Mouse (Mus musculus): ENCODE measurements around the gene Atf4.

Gene Atf4

DNA sequence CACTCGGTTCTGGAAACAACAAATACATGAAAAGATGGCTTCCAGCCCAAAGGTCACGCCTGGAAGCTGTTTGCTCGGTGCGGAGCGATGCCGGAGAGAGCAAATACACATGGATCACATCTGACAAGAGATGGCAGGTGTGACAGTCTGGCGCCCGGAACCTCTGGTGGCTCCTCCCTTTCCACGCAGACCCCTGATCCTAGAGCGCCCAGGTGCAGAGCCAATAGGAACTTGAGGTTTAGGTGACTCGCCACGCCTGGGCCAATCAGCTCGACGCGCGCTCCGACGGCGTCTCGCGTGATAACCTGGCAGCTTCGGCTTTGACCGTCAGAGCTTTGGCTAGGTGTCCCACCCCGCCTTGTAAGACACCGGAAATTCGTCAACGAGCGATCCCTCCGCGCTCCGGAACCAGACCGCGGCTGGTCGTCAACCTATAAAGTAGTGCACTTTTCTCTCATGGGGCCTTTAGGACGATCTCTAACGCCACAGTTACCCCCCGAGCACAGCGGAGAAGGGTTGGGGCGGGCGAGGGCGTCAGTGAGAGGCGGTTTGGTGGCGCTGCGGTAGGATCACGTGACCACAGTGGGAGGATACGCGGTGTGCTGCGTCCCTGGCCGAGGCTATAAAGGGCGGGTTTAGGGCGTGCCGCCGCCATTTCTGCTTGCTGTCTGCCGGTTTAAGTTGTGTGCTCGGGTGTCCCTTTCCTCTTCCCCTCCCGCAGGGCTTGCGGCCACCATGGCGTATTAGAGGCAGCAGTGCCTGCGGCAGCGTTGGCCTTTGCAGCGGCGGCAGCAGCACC is at the start of gene Atf4:
TSS of gene Atf4 (plus strand) at position 338 of the 799 bp plus-strand sequence.
- peak; percentile 99 for DNase-seq

DNA sequence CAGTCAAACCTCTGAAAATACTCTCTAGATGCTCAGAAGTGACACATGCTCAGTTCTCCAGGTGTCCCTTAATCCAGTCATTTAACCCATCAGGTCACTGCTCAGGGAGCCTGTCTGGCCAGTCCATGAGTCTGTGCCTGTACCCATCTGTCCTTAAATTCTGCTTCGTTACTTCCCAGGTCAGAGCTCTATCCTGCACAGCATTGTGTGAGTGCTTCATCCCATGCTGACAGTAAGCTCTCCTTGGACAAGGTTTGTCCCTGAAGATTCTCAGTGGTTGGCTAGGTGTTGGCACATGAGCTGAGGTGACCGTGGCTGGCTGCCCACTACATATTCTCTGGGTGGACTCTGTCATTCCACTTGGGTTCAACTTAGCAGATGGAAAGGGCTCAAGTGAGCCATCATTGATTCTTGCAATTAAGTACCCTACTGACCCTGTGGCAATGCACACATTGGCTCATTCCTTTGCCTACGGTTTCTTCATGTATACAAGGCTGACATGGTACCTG is 48.9 kb upstream of the Atf4 start:
- DNase-seq = peak; percentile 58

DNA sequence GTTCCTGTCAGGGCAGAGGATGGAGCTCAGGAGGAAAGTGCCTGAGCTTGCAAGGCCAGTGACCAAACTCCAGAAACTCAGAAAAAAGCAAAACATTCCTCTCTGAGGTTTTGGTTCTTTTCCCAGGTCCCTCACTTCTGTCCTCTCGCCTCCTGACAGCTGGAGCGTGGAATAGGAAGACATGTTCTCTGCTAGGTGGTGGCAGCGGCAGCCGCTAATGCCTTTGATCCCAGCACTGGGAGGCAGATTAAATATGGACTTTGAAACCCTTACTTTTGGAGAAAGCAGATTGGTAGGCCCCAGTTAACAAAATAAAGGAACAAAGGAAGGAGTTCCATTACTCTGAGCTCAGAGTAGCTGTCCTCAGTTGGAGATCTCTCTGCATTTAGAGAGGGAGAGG is 46.5 kb upstream of the Atf4 start:
- no peak for DNase-seq

DNA sequence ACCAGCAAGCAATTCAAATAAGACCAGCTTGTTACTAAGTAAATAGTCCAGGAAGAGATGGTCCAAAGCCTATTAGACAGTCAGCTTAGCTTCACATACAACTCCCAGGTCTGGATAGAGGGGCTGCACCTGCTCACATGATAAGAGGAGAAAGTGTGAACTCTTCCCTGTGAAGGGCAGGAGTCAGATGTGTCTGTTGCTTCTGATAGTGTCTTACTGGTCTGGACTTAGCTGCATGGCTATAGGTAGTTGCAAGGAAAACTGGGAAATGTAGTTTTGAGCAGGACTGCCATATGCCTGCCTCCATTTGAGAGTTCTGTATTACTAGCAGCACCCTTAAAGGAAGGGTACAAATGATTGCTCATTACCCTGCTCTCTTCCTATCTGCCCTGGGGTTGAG is 41.3 kb upstream of the Atf4 start:
- no peak for DNase-seq

DNA sequence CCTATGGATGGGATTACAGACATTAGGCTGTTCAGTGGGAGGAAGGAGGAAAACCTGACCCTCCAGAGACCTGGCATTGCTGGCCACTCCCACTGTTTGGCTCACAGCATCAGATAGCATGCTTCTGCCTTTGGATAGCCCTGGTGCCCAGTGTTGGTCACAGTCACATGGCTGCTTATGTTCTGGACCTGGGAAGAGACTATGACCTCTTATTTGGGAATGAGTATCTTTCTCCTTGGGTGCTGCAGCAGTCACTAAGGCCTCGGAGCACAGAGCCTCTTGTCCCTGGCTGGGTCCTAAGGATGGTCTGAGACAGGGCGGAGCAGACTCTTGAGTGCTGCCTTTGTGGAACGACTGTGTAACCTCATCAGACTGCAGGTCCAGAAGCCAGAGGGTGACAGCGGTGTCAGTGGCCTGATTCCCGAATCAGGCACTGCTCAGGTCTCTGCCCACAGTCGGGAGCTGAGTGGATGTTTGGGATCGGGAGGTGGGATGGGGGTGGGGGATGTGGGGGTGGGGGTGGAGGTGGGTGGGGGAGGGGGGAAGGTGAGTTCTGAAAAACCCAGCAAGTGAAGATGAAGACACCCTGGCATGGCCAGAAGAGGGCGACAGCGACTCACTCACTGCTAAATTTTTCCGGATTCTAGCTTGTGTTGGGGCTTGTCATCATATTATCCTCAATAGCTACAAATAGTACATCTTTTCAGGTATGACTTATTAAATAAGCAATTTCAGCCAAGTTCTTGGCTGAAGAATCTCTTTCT is 39.1 kb upstream of the Atf4 start:
- DNase-seq = no peak

DNA sequence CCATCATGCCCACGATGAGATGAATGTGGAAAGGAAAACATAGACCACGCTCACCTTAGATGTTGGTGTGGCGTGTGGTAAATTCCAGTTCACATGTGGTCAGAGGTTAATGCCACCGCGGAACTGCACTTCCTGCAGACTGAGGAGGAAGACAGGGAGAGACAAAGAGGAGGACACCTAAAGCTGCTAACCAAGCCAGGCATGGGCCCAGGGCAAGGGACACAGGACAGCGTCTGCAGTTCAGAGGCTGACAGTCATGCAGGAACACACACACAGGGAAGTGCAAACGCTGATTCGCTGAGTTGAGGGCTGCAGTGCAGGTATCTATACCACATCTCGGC is 38.5 kb upstream of the Atf4 start:
- no peak for DNase-seq

DNA sequence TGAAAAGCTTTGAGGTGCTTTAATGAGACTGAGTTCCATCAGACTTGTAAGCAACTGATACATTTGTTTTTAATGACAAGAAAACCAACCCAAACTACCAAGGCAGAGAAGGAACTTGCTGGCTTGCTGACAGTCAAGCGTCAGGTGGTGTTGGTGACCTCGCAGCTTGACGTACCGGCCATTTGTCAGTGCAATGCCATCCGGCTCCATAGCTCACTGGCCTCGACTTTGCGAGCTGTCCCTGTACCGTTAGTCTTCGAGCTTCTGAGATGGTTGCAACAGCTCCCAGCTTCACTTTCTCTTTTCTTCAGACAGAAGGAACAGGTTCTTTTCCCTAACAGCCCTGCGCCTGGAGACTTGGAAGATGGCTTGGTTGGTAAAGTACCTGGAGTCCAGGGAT is 37.5 kb upstream of the Atf4 start:
- DNase-seq = no peak

DNA sequence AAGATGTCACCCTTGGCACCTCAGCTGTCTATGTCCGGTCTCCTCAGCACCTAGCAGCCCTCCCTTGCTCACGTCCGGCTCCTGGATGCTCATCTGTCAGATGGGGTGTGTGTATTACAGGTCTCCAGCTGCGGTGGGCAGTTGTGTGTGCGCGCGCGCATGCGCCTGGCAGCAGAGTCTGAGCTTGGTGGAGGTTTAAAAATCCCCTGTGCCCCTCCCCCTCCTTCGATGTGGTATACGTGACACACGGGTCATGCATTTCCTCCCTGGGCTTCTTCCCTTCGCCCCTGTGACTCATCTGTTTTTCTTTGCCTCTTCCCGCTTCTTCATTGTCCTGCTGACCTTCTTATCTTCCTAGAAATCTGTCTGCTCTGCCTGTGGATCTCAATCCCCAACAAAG is 35.8 kb upstream of the Atf4 start:
- no peak for DNase-seq

DNA sequence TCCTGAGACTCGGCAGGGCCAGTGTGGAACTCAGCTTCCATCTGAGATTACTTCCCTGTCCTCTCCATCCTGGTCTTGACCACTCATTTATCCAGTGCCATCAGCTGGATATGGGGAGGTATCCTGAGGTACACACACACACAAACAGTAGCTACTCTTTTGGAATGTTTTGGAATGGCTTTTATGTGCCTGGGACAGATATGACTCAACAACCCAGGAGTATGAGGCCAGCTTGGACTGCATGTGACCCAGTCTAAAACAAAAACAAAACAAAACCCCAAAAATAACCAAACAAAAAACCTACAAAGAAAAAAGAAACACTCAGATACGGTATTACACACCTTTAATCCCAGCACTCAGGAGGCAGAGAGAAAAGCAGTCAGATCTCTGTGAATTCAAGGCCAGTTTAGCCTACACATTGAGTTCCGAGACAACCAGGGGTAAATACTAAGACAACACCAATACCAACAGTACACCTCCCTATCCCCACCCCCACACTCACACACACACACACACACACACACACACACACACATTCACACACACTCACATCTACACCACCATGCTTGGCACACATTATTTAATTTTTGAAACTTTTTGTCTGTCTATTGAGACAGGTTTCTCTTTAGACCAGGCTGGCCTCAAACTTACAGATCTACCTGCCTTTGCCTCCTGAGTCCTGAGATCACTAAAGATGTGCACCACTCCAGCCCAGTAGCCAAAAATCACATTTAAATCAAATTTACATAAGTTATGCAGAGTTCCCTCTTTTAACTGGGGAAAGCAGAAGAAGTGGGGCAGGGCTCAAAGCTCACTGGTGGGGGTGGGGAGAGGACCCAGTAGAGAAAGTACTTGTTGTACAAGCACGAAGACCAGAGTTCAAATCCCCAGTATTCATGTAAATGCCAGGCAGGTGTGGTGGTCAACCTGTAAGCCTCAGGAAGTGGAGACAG is 35.0 kb upstream of the Atf4 start:
- no peak for DNase-seq

DNA sequence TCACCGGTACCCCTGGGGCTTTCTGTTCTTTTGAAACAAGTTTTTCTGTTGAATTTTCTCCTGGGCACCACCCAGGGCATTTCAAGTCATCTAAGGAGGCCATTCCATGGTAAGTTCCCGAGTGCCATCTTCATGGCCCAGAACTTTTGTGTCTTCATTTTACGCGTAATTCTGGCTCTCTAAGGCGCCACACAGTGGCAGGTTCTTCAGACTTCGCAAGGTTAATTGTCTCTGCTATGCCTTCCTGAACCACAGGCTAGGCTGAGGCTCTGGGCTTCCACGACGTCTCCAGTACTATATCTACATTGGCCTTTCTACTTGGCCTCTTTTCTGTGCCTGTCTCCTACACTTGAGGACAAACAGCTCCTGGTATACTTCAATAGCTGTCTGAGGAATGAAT is 34.0 kb upstream of the Atf4 start:
- no peak for DNase-seq

DNA sequence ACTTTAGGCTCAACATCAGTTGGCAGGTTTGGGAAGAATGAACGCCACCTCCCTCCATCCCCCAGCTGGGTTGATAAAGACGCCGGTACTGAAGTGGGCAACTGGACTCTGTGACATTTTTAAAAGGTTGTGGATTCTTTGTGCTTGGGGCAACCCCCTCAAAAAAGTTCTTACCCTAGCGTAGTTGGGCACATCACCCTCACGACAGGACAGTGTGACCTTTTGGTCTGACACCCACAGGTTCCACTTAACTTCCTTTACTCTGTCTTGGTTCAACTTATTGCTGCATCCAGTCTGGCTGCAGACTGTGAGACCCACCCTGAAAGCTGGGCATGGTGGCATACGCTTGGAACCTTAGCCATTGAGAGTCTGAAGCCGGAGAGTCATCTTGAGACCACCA is 31.2 kb upstream of the Atf4 start:
- DNase-seq = no peak

DNA sequence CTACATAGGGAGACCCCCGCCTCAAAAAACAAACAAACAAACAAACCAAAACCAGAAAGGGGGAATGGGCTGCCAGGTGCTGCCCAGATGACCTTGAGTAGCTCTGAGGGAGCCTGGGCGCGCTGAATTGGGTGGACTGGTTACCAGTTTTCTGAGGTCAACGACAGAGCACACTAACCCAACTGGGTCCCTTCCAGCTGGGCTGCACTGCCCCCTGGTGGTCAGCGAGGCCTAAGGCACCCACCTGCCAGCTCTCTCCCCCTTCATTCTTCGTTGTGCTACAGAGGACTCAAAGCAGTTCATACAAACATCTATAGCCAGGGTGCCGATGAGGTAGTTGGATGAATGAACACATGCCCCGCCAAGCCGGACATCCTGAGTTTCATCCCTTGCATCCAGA is 29.8 kb upstream of the Atf4 start:
- peak; percentile 80 for DNase-seq

DNA sequence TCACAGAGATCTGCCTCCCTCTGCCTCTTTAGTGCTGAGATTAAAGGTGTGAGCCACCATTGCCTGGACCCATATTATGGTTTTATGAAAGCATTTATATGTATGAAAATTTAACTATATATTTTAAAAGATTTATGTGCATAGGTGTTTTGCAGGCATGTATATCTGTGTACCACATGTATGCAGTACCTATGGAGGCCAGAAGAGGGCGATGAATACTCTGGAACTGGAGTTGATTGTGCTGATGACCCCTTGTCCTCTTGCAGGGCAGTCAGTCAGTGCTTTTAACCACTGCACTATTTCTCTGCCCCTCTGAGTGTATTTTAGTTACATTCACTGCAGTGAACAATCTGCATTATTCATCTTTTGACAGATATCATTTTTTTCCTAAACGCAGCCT is 29.2 kb upstream of the Atf4 start:
- peak; percentile 74 for DNase-seq

DNA sequence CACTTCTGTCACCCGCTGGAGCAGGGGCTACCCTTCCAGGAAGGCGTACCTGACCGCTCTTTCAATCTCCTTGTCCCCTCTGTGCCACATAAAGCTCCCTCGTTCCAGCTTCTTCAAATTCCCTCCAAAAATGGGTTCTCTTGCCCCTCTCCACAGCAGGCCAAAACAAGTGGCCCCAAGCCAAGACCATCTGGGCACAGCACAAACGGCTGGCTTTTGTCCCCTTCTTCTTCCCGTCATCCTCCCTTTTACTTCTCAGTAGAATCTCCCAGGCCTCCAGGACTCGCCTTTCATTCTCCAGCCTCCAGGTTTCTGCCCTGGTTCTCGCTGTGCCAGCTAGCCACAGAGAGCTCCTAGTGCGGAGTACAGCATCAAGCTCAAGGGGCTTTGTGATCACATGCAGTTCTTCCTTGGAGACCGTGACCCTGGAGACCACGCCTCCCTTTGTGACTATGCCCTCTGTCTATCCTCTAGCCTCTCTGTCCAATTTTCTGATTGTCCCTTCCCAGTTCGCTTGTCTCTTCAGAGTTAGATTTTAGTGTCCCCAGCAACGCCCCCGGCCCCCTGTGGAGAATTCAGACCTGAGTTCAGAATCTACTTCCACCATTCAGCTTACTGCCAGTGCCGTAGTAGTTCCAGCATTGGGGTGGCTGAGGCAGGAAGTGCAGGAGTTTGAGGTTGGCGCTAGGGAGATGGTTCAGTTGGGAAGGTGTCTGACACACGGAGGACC is 26.7 kb upstream of the Atf4 start:
- DNase-seq = no peak

DNA sequence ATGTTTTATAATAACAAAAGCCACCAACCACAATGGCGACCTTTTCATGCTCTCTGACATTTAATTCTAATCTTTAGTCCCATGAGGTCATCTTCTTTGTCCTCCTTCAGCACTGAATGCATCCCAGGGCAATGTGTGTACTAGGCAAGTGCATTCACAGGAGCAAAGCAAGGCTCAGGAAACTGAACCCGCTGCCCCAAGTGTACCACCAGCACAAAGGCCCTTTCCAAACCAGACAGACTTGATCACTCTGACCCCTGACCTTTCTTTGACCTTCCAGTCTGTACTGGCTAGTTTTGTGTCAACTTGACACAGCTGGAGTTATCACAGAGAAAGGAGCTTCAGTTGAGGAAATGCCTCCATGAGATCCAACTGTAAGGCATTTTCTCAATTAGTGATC is 22.7 kb upstream of the Atf4 start:
- DNase-seq = no peak

DNA sequence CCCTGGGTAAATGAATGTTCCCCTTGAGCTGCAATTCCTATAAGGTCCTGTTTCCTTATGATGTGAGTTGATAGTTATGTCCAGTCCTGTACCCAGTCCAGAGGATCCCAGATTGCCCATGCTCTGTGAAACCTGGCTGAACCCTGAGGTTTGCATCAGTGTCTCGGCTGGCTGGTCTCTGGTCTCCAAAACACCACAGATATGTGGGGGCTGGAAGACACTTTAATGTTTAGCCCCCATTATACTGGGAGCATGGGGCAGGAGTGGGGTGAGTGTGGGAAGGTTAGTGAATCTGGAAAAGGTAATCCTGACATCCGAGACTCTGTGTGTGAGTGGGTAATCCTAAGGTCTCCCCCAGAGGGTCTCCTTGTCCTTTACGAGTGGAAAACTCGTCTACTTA is 21.9 kb upstream of the Atf4 start:
- peak; percentile 56 for DNase-seq

DNA sequence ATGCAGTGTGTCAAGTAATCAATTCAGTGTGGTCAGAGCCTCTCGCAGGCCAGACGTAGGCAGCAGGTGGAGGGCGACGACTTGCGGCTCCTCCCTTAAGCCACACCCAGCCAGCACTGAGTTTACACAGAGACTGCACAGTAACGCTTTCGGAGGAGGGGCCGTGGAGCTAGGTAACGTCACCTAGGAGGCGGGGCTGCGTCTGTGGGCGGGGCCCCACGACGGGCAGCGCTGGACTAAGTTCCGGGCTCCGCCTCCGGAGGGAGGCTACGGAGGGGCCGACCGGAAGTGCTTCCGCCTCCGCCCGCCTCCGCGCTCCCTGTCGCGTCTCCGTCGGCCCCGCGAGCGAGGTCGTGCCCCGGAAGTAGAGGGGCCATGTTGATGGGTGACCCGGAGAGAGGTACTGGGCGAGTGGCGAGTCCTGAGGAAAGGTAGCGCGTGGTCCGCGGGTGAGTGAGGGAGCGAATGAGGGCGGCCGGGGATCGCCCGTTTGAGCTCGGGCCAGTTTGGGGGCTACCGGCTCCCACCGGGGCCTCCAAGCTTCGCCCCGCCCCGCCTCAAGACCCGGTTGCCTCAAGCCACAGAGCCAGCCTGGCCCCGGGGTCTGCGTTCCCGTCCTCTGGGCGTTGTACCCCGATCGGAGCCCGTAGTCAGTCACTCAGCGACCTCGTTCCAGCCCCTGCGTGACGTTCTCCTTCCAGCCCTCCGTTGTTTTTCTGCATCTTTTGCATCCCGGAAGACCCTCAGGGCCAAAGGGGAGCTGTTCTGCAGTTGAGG is 21.1 kb upstream of the Atf4 start, which contains the start of gene Mief1:
TSS of gene Mief1 (plus strand) at position 286 of the 777 bp plus-strand sequence.
- DNase-seq = peak; percentile 98

DNA sequence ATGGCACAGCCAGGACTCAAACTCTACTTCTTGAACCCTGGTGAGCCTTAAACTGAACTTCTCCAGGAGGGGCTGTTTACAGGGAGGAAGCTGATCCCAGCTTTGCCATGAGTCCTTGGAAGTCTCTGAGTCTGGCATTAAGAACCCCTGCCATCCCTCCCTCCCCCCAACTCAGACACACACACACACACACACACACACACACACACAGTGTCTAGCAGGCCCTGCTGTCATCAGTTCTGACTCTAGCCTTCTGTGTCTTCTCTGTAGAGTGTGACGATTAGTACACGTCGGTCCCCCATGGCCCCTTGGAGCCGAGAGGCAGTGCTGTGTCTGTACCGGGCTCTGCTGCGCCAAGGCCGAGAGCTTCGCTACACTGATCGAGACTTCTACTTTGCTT is 19.4 kb upstream of the Atf4 start, which contains the start of gene AC140267.1:
TSS of gene AC140267.1 (plus strand) at position 301 of the 400 bp plus-strand sequence.
- DNase-seq = no peak

DNA sequence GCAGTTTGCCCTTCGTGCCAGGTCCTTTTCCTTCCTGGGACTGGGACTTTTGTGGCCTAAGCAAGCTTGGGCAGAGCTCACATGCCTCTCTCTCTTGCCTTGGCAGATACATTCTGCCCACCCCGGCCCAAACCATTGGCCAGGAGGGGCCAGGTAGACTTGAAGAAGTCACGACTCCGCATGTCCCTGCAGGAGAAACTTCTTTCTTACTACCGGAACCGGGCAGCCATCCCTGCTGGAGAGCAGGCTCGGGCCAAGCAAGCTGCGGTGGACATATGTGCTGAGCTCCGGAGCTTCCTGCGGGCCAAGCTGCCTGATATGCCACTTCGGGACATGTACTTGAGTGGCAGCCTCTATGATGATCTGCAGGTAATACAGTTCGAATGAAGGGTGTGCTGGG is 6.8 kb upstream of the Atf4 start:
- DNase-seq = peak; percentile 65

DNA sequence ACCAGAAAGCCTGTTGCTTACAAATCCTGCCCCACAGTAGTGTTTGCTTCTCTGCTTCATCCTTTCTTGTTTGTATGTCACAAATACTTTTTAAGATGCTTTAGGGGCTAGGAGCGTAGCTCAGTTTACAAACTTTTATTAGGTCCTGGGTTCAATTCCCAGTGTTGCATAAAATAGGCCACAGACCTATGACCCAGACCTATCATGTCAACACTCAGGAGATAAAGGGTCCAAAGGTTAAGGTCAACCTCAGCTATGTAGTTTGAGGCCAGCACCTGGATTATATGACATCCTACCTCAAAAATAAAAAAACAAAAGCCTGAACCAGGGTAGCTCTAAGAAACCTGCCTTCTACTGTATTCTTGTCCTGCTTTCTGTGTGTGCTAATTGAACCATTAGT is 6.4 kb upstream of the Atf4 start:
- DNase-seq = no peak

DNA sequence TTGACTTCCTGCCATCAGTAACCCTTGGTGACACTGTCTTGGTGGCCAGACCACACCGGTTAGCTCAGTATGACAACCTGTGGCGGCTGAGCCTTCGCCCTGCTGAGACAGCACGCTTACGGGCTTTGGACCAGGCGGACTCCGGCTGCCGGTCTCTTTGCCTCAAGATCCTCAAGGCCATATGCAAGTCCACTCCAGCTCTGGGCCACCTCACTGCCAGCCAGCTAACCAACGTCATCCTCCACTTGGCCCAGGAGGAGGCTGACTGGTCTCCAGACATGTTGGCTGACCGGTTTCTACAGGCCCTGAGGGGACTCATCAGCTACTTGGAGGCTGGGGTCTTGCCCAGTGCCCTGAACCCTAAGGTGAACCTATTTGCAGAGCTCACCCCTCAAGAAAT is 5.3 kb upstream of the Atf4 start:
- DNase-seq = no peak

DNA sequence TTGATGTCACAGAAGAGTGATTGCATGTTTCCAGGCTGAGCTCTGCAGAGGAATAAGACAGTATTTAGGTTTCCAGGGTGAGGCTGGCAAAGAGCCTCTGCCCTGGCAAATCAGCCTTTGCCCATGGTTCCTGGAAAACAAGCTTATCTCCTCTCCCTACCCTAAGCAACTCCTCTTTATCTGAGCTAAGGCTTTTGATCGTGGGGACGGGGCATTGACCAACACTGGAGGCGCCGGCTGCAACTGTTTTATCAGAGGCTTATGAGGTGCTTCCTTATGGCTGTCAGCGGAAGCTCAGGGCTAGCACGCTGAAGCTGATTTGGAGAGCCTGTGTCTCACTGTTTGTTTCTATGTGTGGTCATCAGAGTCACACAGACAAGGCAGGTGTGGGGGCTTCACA is 4.4 kb upstream of the Atf4 start:
- no peak for DNase-seq

Measured in cerebellum, adult 9-10 months (tissue).